Mouse (Mus musculus): ENCODE data around the gene Slf2.

DNA sequence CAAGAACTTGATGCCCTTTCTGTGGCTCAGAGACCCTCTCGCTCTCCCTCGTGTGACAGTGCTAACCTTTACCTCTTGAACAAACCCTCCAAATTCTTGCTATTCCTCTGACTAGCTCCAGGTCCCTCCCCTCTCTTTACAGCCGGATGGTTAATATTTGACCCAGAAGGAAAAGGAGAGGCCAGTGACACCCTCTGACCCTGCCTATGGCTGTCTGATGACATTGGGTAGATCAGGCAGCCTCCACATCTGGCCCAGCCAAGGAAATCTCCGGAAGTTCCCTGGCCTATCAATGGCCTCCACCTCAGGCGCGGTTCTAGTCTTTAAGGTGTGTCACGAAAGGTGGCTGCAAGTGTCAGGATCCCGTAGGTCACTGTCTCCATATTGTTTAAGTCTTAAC is 60.1 kb downstream of the Slf2 start:
- no peak for TF ChIP-seq CTCF (IDR thresholded peaks at IDR 0.05 in 2 of 3, conservative IDR thresholded peaks at IDR 0.05 in 1 of 3; ENCODE audit: control insufficient read depth in 1 of 3, insufficient read depth in 1 of 3, low read depth in 2 of 3, low read length in 3 of 3, poor library complexity in 1 of 3, severe bottlenecking in 1 of 3)
- TF ChIP-seq POLR2A (IDR thresholded peaks at IDR 0.05; ENCODE audit: control insufficient read depth in 1 of 2, insufficient read depth in 1 of 2, low read depth in 1 of 2, low read length in 2 of 2, poor library complexity in 1 of 2): no peak
- TF ChIP-seq ZKSCAN1 (IDR thresholded peaks at IDR 0.05; ENCODE audit: low read depth, low read length): no peak
- no peak for TF ChIP-seq ELF1 (IDR thresholded peaks at IDR 0.05; ENCODE audit: low read depth, low read length)
- TF ChIP-seq EP300 (IDR thresholded peaks at IDR 0.05; ENCODE audit: low read depth in 1 of 2, low read length in 2 of 2): no peak
- no peak for TF ChIP-seq HCFC1 (IDR thresholded peaks at IDR 0.05; ENCODE audit: low read depth, low read length)
- TF ChIP-seq GATA1 (IDR thresholded peaks at IDR 0.05; ENCODE audit: low read depth, low read length): no peak
- no peak for TF ChIP-seq TAL1 (IDR thresholded peaks at IDR 0.05; ENCODE audit: low read length)
- no peak for TF ChIP-seq CHD2 (IDR thresholded peaks at IDR 0.05; ENCODE audit: low read length)
- no peak for TF ChIP-seq E2F4 (IDR thresholded peaks at IDR 0.05; ENCODE audit: borderline replicate concordance, low read depth, low read length)
- TF ChIP-seq ETS1 (IDR thresholded peaks at IDR 0.05; ENCODE audit: low read depth, low read length): no peak
- TF ChIP-seq MAX (IDR thresholded peaks at IDR 0.05; ENCODE audit: low read length): no peak
- TF ChIP-seq GABPA (IDR thresholded peaks at IDR 0.05; ENCODE audit: low read depth, low read length): no peak
- no peak for TF ChIP-seq ZMIZ1 (IDR thresholded peaks at IDR 0.05; ENCODE audit: low read depth, low read length)

All from MEL (cell line).